Comparison of ENCODE assay signal across 8 mouse cellular contexts in the genomic region with DNA sequence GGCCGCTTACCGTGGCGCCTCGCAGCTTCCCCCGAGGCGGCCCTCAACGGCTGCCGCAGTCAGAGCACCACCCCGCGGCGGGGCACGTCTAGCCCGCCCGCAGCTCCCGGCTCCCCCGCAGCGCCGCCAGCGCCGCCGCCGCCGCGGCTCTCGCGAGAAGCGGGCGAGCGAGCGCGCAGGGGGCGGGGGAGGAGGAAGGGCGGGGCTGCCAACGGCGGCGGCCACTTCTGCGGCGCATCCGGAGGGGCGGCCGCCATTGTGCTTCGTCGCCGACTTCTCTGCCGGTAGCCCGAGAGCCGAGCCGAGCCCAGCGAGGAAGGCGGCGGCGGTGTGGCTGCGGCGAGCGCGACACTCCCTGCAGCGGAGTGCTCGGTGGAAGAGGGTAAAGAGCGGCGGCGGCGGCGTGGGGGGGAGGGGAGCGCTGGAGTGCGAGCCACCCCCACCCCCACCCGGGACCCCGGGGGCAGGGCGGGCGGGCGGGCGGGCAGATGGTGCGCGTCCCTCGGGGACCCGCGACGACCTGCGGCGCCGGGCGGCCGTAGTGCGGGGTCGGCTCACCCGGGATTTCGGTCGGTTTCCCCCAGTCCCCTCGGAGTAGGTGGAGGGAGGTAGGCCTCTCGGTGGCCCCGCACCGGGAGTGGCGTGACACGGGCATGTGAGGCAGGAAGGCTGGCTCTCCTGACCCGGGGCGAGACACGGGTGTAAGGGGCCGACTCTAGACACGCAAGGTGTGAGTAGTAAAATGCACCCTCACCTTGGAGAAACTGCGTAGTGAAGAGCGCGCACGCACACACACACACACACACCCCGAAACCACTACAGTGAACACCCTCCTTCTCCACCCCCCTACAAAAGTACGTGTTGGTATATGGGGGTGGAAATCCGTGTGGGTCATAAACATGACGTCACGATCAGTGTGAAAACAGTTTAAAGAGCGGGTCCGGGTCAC. TPM values are rescaled to one million over a fixed set of nuclear protein-coding genes. Genes with fewer than 3 reads are reported as not detected.
DNase-seq lines count a peak whose midpoint lies in the region; ATAC-seq lines count a peak whose summit lies in the region.

TSS of gene Baz2b (minus strand) at position 137 of the 949 bp plus-strand sequence.
TSS of gene March7 (plus strand) at position 185 of the 949 bp plus-strand sequence.

- peak within 1 kb of the TSS; percentile 87 for H3K27ac ChIP-seq in intestine, embryonic 14.5 days (ENCODE audit: low read depth)

- H3K9ac ChIP-seq in intestine, embryonic 14.5 days (ENCODE audit: low read length), result peak within 1 kb of the TSS; percentile 94

- DNase-seq in adrenal gland, adult 2 months, result peak; percentile 93
- peak; percentile 94 for DNase-seq in embryo, embryonic 11 days
- peak; percentile 89 for DNase-seq in gastrocnemius, postnatal 25 days
- peak; percentile 92 for DNase-seq in intestine, embryonic 14.5 days (ENCODE audit: low spot score)
- peak; percentile 65 to 95 for DNase-seq in left cerebral cortex, postnatal 10 days (ENCODE audit: extremely low spot score in 1 of 2, low spot score in 2 of 2)
- DNase-seq in right cerebral cortex, postnatal 10 days (ENCODE audit: low spot score in 2 of 2), result peak; percentile 86 to 91
- DNase-seq in urinary bladder, postnatal 14 days (ENCODE audit: low spot score), result peak; percentile 89

- intact Hi-C loops in left cerebral cortex, postnatal 10 days (cut with DNase I), result loop anchor here (5.0 to 10.0 kb wide), 3 partner anchors 88 to 455 kb away; no protein-coding TSS in a partner anchor

- peak within 1 kb of the TSS; percentile 81 for H3K4me2 ChIP-seq in intestine, embryonic 14.5 days (ENCODE audit: low read length)

- H3K27me3 ChIP-seq in intestine, embryonic 14.5 days (replicated peaks; ENCODE audit: control insufficient read depth, insufficient read depth, low read length), result no peaks in the 10 kb centered on the region

- WGBS in intestine, embryonic 14.5 days, result under 1% methylated on average over 89 of the region's 109 CpGs

- H3K4me3 ChIP-seq in intestine, embryonic 14.5 days (ENCODE audit: low read depth, low read length), result peak within 1 kb of the TSS; percentile 62

- no peaks in the 10 kb centered on the region for H3K9me3 ChIP-seq in intestine, embryonic 14.5 days (ENCODE audit: control insufficient read depth, low read length)

- peak; percentile 94 for ATAC-seq in intestine, embryonic 14.5 days (replicated peaks; ENCODE audit: low FRiP score, low TSS enrichment, low read depth)
- ATAC-seq in megakaryocyte progenitor cell, adult 5-6 weeks (replicated peaks; ENCODE audit: poor library complexity), result peak; percentile 71

- H3K4me1 ChIP-seq in intestine, embryonic 14.5 days (replicated peaks; ENCODE audit: control insufficient read depth, insufficient read depth, low read length), result peaks cover 20% of the 10 kb centered on the region

- peaks cover 28% of the 10 kb centered on the region for H3K36me3 ChIP-seq in intestine, embryonic 14.5 days (ENCODE audit: control insufficient read depth, insufficient read depth, low read length)

RNA-seq across cellular contexts. Expression of gene Baz2b, which starts in this region (rescaled TPM):
- total RNA-seq in adrenal gland, adult 2 months (2021), result 10 to 100 TPM; 60.3 to 86.8 TPM
- polyA plus RNA-seq in adrenal gland, adult 2 months (2012; rRNA removed), result 7.8 and 11.9 TPM in 2 replicates
- total RNA-seq in gastrocnemius, postnatal 25 days (2021), result 10 to 100 TPM; 23.4 to 27.8 TPM
- polyA plus RNA-seq in intestine, embryonic 14.5 days (2014; fragmentation: Nextera tagmentation; extraction: Ambion mirVana), result 52.3 and 67.0 TPM in 2 replicates
- total RNA-seq in left cerebral cortex, postnatal 10 days (2021), result 10 to 100 TPM; 53.0 to 56.7 TPM
- 59.4 and 70.1 TPM in 2 replicates for total RNA-seq in megakaryocyte progenitor cell, adult 5-6 weeks (2015)
- total RNA-seq in megakaryocyte progenitor cell, adult 5-6 weeks (2017), result 95.7 and 107 TPM in 2 replicates

RNA-seq across cellular contexts. Expression of gene March7, which starts in this region (rescaled TPM):
- 10 to 100 TPM; 35.6 to 44.2 TPM for total RNA-seq in adrenal gland, adult 2 months (2021)
- polyA plus RNA-seq in adrenal gland, adult 2 months (2012; rRNA removed), result 3.7 and 4.7 TPM in 2 replicates
- total RNA-seq in gastrocnemius, postnatal 25 days (2021), result 10 to 100 TPM; 19.7 to 20.6 TPM
- polyA plus RNA-seq in intestine, embryonic 14.5 days (2014; fragmentation: Nextera tagmentation; extraction: Ambion mirVana), result 71.7 and 80.2 TPM in 2 replicates
- 10 to 100 TPM; 75.1 to 76.5 TPM for total RNA-seq in left cerebral cortex, postnatal 10 days (2021)
- 63.5 and 73.5 TPM in 2 replicates for total RNA-seq in megakaryocyte progenitor cell, adult 5-6 weeks (2015)
- total RNA-seq in megakaryocyte progenitor cell, adult 5-6 weeks (2017), result 55.4 and 65.6 TPM in 2 replicates

Comparison
In these comparisons a context has a peak if more than half of its experiments do, and no peak if none do; other contexts are left out.
1. Peak in every context shown above with its lines: DNase-seq, ATAC-seq, H3K4me3 ChIP-seq and H3K27ac ChIP-seq.
2. RNA of gene March7 (polyA plus RNA-seq): 71.7 to 80.2 TPM in intestine, embryonic 14.5 days; 3.7 to 4.7 TPM in adrenal gland, adult 2 months; every median in the first group is over 10 times any median in the second.